Comparison of ENCODE assay signal across 7 mouse cellular contexts in genomic region chr8:94828284-94828683, GRCm38 (mm10).
"Had no signal": no experiment of that assay in that cellular context is flagged by ENCODE, and none has a peak within 500 bp of the region (broad histone marks: within the 10 kb centered on the region; RNA-seq: fewer than 3 reads in every experiment).

No protein-coding gene starts in this region.

- DNase-seq: liver, postnatal 0 days; lung, adult 2 months; lung, postnatal 14 days; lung, postnatal 36 days; right cerebral cortex, postnatal 14 days; thymus, postnatal 14 days; thymus, postnatal 36 days had no signal
